Mouse (Mus musculus) granulocyte monocyte progenitor cell, adult 5-6 weeks (primary cell): ENCODE data around the gene Il4i1. TPM values are rescaled to one million over a fixed set of nuclear protein-coding genes. Genes with fewer than 3 reads are reported as not detected.
A peak's percentile ranks its signal among the peaks of the same experiment; 100 is the strongest.

ENCODE experiments used
- ATAC-seq: replicated peaks from 2 replicates; pipeline ENCODE4 v1.8.0; 2016; ENCODE audit warnings: mild to moderate bottlenecking, moderate TSS enrichment, inconsistent platforms; ENCODE audit not compliant: poor library complexity, severe bottlenecking
- total RNA-seq, 2 experiments: library from RNA; stranded (forward) in 1 of 2; stranded (reverse) in 1 of 2; fragments of 200-712, 200-1000 nt in 1 of 2; fragments of >200 nt in 1 of 2; fragmentation: Nextera tagmentation in 1 of 2; gene quantifications; 2 replicates each; pipeline ENCODE4 v1.2.3; 2014 to 2017

The Il4i1 gene
- total RNA-seq, 2 experiments from 2014 or later, result 0.15 TPM; not detected in 1

- ATAC-seq, result peak; percentile 85
These were observed 70.8 kb downstream of the Il4i1 start for GRCm38 (mm10) chr7:44886964-44887363.

- no peak for ATAC-seq
These were observed 72.3 kb downstream of the Il4i1 start for GRCm38 (mm10) chr7:44888256-44889105.

GRCm38 (mm10) chr7:44890180-44890579 lies 74.0 kb downstream of the Il4i1 start:
- no peak for ATAC-seq

Other genes with a start within 250 kb of the Il4i1 start
- gene Napsa, start 244.0 kb upstream of the Il4i1 start, total RNA-seq (2014; fragmentation: Nextera tagmentation), result 258 and 328 TPM in 2 replicates
- 107 and 112 TPM in 2 replicates for gene Napsa, start 244.0 kb upstream of the Il4i1 start, total RNA-seq (2017)
- 0.36 and 0.92 TPM in 2 replicates for gene Kcnc3, start 225.7 kb upstream of the Il4i1 start, total RNA-seq (2014; fragmentation: Nextera tagmentation)
- 0.05 TPM in 1 of 2 replicates, not detected in the other for gene Kcnc3, start 225.7 kb upstream of the Il4i1 start, total RNA-seq (2017)
- not detected in 2 replicates for gene Myh14, start 145.5 kb upstream of the Il4i1 start, total RNA-seq (2014; fragmentation: Nextera tagmentation)
- not detected in 2 replicates for gene Myh14, start 145.5 kb upstream of the Il4i1 start, total RNA-seq (2017)
- not detected in 2 replicates for gene Izumo2, start 107.6 kb upstream of the Il4i1 start, total RNA-seq (2014; fragmentation: Nextera tagmentation)
- not detected in 2 replicates for gene Izumo2, start 107.6 kb upstream of the Il4i1 start, total RNA-seq (2017)
- gene Vrk3, start 68.0 kb upstream of the Il4i1 start, total RNA-seq (2014; fragmentation: Nextera tagmentation), result 45.0 and 52.3 TPM in 2 replicates
- 27.4 and 34.8 TPM in 2 replicates for gene Vrk3, start 68.0 kb upstream of the Il4i1 start, total RNA-seq (2017)
- gene Zfp473, start 65.3 kb upstream of the Il4i1 start, total RNA-seq (2014; fragmentation: Nextera tagmentation), result 1.6 and 6.2 TPM in 2 replicates
- 2.0 and 2.2 TPM in 2 replicates for gene Zfp473, start 65.3 kb upstream of the Il4i1 start, total RNA-seq (2017)
- gene Nup62, start 299 bp upstream of the Il4i1 start, total RNA-seq (2014; fragmentation: Nextera tagmentation), result 81.8 and 83.0 TPM in 2 replicates
- gene Nup62, start 299 bp upstream of the Il4i1 start, total RNA-seq (2017), result 120 and 167 TPM in 2 replicates
- gene Atf5, start 271 bp downstream of the Il4i1 start, total RNA-seq (2014; fragmentation: Nextera tagmentation), result 5.6 and 8.5 TPM in 2 replicates
- 3.8 and 6.8 TPM in 2 replicates for gene Atf5, start 271 bp downstream of the Il4i1 start, total RNA-seq (2017)
- gene Akt1s1, start 32.6 kb downstream of the Il4i1 start, total RNA-seq (2014; fragmentation: Nextera tagmentation), result 18.2 and 25.0 TPM in 2 replicates
- gene Akt1s1, start 32.6 kb downstream of the Il4i1 start, total RNA-seq (2017), result 22.8 and 26.5 TPM in 2 replicates
- 18.1 and 22.6 TPM in 2 replicates for gene Tbc1d17, start 32.7 kb downstream of the Il4i1 start, total RNA-seq (2014; fragmentation: Nextera tagmentation)
- gene Tbc1d17, start 32.7 kb downstream of the Il4i1 start, total RNA-seq (2017), result 15.5 and 19.3 TPM in 2 replicates
- 61.3 and 65.7 TPM in 2 replicates for gene Pnkp, start 40.8 kb downstream of the Il4i1 start, total RNA-seq (2014; fragmentation: Nextera tagmentation)
- gene Pnkp, start 40.8 kb downstream of the Il4i1 start, total RNA-seq (2017), result 51.0 and 79.6 TPM in 2 replicates
- 67.0 and 95.4 TPM in 2 replicates for gene Ptov1, start 53.4 kb downstream of the Il4i1 start, total RNA-seq (2014; fragmentation: Nextera tagmentation)
- 24.4 and 32.1 TPM in 2 replicates for gene Ptov1, start 53.4 kb downstream of the Il4i1 start, total RNA-seq (2017)
- gene Med25, start 76.3 kb downstream of the Il4i1 start, total RNA-seq (2014; fragmentation: Nextera tagmentation), result 26.7 and 51.2 TPM in 2 replicates
- 9.2 and 15.6 TPM in 2 replicates for gene Med25, start 76.3 kb downstream of the Il4i1 start, total RNA-seq (2017)
- 13.6 TPM in 2 replicates for gene Fuz, start 79.7 kb downstream of the Il4i1 start, total RNA-seq (2014; fragmentation: Nextera tagmentation)
- gene Fuz, start 79.7 kb downstream of the Il4i1 start, total RNA-seq (2017), result 16.5 and 18.0 TPM in 2 replicates
- 40.8 and 84.2 TPM in 2 replicates for gene Ap2a1, start 113.1 kb downstream of the Il4i1 start, total RNA-seq (2014; fragmentation: Nextera tagmentation)
- 28.6 and 30.1 TPM in 2 replicates for gene Ap2a1, start 113.1 kb downstream of the Il4i1 start, total RNA-seq (2017)
- gene Tsks, start 126.8 kb downstream of the Il4i1 start, total RNA-seq (2014; fragmentation: Nextera tagmentation), result not detected in 2 replicates
- 0.17 TPM in 1 of 2 replicates, not detected in the other for gene Tsks, start 126.8 kb downstream of the Il4i1 start, total RNA-seq (2017)
- not detected in 2 replicates for gene Cpt1c, start 158.5 kb downstream of the Il4i1 start, total RNA-seq (2014; fragmentation: Nextera tagmentation)
- not detected in 2 replicates for gene Cpt1c, start 158.5 kb downstream of the Il4i1 start, total RNA-seq (2017)
- gene Prmt1, start 170.2 kb downstream of the Il4i1 start, total RNA-seq (2014; fragmentation: Nextera tagmentation), result 104 and 115 TPM in 2 replicates
- 138 and 190 TPM in 2 replicates for gene Prmt1, start 170.2 kb downstream of the Il4i1 start, total RNA-seq (2017)
- gene Irf3, start 181.3 kb downstream of the Il4i1 start, total RNA-seq (2014; fragmentation: Nextera tagmentation), result 76.6 and 105 TPM in 2 replicates
- 87.5 and 88.9 TPM in 2 replicates for gene Irf3, start 181.3 kb downstream of the Il4i1 start, total RNA-seq (2017)
- gene Bcl2l12, start 182.3 kb downstream of the Il4i1 start, total RNA-seq (2014; fragmentation: Nextera tagmentation), result 19.4 and 57.9 TPM in 2 replicates
- 18.4 and 32.9 TPM in 2 replicates for gene Bcl2l12, start 182.3 kb downstream of the Il4i1 start, total RNA-seq (2017)
- gene Scaf1, start 200.0 kb downstream of the Il4i1 start, total RNA-seq (2014; fragmentation: Nextera tagmentation), result 28.6 and 29.8 TPM in 2 replicates
- gene Scaf1, start 200.0 kb downstream of the Il4i1 start, total RNA-seq (2017), result 15.7 and 17.8 TPM in 2 replicates
- gene Rras, start 201.6 kb downstream of the Il4i1 start, total RNA-seq (2014; fragmentation: Nextera tagmentation), result 2.3 and 7.8 TPM in 2 replicates
- gene Rras, start 201.6 kb downstream of the Il4i1 start, total RNA-seq (2017), result 1.0 and 1.4 TPM in 2 replicates
- gene Prr12, start 236.5 kb downstream of the Il4i1 start, total RNA-seq (2014; fragmentation: Nextera tagmentation), result 21.1 and 29.6 TPM in 2 replicates
- 1.7 and 4.1 TPM in 2 replicates for gene Prr12, start 236.5 kb downstream of the Il4i1 start, total RNA-seq (2017)
- gene Nosip, start 246.0 kb downstream of the Il4i1 start, total RNA-seq (2014; fragmentation: Nextera tagmentation), result 42.2 and 57.2 TPM in 2 replicates
- 49.4 and 63.1 TPM in 2 replicates for gene Nosip, start 246.0 kb downstream of the Il4i1 start, total RNA-seq (2017)
- gene Prrg2, start 246.3 kb downstream of the Il4i1 start, total RNA-seq (2014; fragmentation: Nextera tagmentation), result 6.8 and 9.4 TPM in 2 replicates
- 4.8 and 5.3 TPM in 2 replicates for gene Prrg2, start 246.3 kb downstream of the Il4i1 start, total RNA-seq (2017)